Mouse (Mus musculus): ENCODE data around the gene Slc6a6. TPM values are rescaled to one million over a fixed set of nuclear protein-coding genes. Genes with fewer than 3 reads are reported as not detected.

Gene Slc6a6
- polyA plus RNA-seq, 1 experiment = not detected

- TF ChIP-seq GATA1 (IDR thresholded peaks at IDR 0.05; ENCODE audit: low read length) = no peak
Observed at GRCm38 (mm10) chr6:91707276-91707885, 23.5 kb downstream of the Slc6a6 start.

- TF ChIP-seq GATA1 (IDR thresholded peaks at IDR 0.05; ENCODE audit: low read length) = no peak
Observed at GRCm38 (mm10) chr6:91707886-91708564, 24.2 kb downstream of the Slc6a6 start.

- no peak for TF ChIP-seq GATA1 (IDR thresholded peaks at IDR 0.05; ENCODE audit: low read length)
Observed at GRCm38 (mm10) chr6:91708919-91709318, 25.1 kb downstream of the Slc6a6 start.

DNA sequence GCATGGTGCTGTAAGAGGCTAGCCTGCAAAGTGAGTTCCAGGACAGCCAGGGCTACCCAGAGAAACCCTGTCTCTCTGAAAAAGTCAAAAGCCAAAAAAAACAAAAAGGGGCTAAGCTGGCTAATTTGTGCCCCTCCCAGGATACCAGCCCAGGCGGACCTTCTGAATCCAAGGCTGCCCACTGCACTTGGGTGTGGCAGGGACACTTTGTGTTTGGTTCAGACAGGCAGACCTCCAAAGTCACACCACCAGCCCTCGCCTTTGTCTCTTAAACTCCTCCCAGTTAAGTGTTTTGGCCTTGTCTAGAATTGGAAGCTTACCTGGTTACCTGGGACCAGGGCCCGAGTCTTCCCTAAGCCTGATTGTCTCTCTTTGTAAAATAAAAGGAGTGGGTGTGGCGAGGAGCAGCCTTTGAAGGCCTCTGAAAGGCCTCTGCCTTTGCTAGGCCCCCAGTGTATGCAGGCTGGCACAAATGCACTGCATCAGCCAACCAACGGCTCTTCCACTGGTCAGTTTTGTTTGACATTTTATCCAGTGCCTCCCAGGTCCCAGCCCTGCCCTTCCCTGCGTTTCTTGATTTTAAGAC is 26.6 kb downstream of the Slc6a6 start:
- TF ChIP-seq GATA1 (IDR thresholded peaks at IDR 0.05; ENCODE audit: low read length) = no peak

GRCm38 (mm10) chr6:91712097-91712854 is 28.4 kb downstream of the Slc6a6 start:
- no peak for TF ChIP-seq GATA1 (IDR thresholded peaks at IDR 0.05; ENCODE audit: low read length)

GRCm38 (mm10) chr6:91712855-91713331 is 29.0 kb downstream of the Slc6a6 start:
- no peak for TF ChIP-seq GATA1 (IDR thresholded peaks at IDR 0.05; ENCODE audit: low read length)

GRCm38 (mm10) chr6:91713370-91713896 is 29.6 kb downstream of the Slc6a6 start:
- TF ChIP-seq GATA1 (IDR thresholded peaks at IDR 0.05; ENCODE audit: low read length) = no peak

- no peak for TF ChIP-seq GATA1 (IDR thresholded peaks at IDR 0.05; ENCODE audit: low read length)
Observed at GRCm38 (mm10) chr6:91715023-91715422, 31.2 kb downstream of the Slc6a6 start.

- no peak for TF ChIP-seq GATA1 (IDR thresholded peaks at IDR 0.05; ENCODE audit: low read length)
Observed at GRCm38 (mm10) chr6:91715988-91716810, 32.3 kb downstream of the Slc6a6 start.

DNA sequence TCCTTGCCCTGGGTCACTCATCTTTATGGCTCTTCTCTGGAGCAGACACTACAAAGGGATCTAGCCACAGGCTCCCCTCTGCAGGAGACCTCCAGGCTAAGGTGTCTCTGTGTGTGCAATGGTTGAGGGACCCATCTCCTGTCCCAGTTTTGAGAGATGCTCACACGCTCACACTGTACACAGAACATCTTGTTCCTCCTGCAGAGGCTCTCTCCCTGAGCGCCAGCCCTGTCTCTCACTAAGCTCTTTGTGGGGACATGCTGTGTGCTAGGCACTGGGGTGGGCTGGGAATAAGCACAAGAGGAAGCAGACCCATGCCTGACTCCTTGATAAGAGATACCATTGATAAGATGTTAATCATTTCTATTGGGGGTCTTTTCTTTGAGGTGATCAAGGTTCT is 34.2 kb downstream of the Slc6a6 start:
- no peak for TF ChIP-seq GATA1 (IDR thresholded peaks at IDR 0.05; ENCODE audit: low read length)

- no peak for TF ChIP-seq GATA1 (IDR thresholded peaks at IDR 0.05; ENCODE audit: low read length)
Observed at GRCm38 (mm10) chr6:91718603-91719002, 34.8 kb downstream of the Slc6a6 start.

- TF ChIP-seq GATA1 (IDR thresholded peaks at IDR 0.05; ENCODE audit: low read length) = no peak
Observed at GRCm38 (mm10) chr6:91719042-91719747, 35.3 kb downstream of the Slc6a6 start.

DNA sequence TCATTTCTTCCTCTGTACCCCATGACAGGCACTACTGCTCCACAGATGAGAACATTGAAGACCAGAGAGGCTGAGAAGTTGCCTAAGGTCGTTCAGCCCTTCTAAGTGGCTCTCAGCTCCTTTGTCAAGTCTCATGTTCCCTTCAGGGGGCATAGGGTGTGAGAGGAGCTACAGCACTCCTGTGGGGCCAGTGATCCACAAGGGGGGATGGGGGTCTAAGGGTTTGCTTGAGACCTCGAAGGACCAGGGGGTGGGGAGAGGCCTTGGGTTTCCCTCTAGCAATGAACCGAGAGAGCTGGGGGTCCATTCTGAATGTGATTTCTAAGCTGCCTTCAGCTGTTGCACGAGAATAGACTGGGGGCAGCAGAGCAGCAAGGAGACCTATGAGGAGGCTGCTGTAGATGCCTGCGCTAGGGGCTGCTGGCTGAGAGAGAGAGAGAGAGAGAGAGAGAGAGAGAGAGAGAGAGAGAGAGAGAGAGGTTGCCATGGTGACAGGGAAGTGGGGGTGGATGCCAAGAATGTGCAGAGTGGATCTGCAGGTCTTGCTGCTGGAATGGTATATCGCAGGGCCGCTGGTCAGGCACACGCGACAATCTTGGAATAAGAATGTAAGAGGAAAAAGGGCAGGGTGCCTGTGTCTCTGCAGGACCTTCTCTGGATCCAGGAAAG is 36.1 kb downstream of the Slc6a6 start:
- no peak for TF ChIP-seq GATA1 (IDR thresholded peaks at IDR 0.05; ENCODE audit: low read length)
